Mouse (Mus musculus) urinary bladder, postnatal 36 days (tissue): ENCODE results near the gene Tssk6.

Experiments used
- DNase-seq, 2 experiments: peaks; one replicate each; pipeline ENCODE4 v3.0.0; 2022; ENCODE audit warnings: low spot score in 2 of 2, mixed read lengths in 1 of 2

The Tssk6 gene

GRCm38 (mm10) chr8:69902163-69903062 is at the start of gene Tssk6, which contains the start of the genes Ndufa13 and Yjefn3:
Gene Tssk6, plus strand, starts transcription at chr8:69902184.
Gene Ndufa13, minus strand, starts transcription at chr8:69902558.
Gene Yjefn3, minus strand, starts transcription at chr8:69902712.
- DNase-seq = peak; percentile 32 to 37

DNA sequence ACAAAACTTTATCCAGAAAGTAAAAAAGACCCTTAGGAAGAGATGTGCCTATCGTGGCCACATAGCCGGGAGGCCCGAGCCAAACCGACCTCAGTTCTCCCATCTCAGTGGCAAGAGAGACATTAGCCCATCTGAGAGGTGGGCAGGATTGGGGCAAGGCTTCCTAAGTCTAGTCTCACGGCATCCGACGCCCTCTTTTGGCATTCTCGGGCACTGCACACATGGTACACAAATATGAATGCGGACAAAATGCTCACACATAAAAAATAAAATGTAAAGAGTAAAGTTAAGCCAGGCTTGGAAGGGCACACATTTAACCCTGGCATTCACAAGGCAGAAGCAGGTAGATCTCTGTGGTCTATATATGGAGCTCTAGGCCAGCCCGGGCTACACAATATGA is 48.1 kb upstream of the Tssk6 start:
- no peak for DNase-seq

DNA sequence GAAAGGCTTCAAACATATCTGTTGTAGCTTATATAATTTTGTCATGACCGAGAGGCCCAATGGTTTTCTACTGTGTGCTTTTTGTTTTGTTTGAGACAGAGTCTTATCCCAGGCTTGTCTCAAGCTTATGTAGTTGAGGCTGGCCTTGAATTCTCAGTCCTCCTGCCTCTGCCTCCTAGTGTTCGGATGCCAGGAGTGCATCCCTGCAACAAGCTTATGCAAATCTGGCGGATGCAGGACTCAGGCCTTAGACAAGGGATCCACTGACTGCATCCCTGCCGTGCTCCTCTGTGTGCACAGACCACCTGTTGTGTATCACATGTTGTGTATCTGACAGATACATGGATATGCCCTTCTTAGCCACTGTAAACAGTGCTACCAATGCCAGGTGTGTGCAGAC is 41.2 kb upstream of the Tssk6 start:
- DNase-seq = no peak

DNA sequence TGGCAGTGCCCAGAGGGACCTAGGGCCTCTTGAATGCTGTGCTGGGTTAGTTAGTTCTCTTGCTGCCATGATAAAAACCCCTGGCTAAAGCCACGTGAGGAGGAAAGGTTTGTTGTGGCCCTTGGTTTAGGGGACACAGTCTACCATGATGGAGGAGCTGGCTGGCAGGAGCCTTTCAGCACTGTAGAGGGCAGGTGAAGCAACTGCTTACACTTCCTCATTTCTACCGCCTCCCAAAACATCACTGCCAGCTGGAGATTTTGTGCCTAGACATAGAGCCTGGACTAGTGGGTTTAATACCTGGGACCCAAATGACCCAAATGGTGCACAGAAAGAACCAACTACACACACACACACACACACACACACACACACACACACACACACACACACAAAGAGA is 40.7 kb upstream of the Tssk6 start:
- DNase-seq = no peak

DNA sequence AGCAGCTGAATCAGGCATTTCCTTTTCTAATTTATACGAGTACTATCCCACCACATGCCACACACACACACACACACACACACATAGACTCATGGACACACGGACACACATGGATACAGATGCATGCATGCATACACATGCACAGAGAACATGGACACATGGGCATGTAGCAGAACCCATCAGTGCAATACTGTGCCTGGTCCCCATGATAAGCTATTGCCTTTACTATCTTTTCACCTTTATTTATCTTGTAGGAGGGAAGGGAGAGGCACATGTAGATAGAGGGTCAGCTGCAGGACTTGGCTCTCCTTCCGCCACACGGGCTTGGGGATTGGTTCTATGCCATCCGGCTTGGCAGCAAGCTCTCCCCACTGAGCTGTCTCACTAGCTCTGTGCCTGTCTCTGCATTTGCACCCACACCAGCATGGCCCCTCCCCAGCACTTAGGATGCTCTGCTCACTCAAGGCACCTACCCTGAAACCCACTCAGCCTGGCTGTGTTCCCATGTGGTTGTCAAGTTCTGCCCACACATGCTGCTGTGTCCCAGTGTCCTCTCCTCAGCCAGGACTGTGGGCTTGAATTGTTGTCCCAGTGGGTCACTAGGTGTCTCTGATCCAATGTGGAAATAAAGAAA is 38.5 kb upstream of the Tssk6 start:
- DNase-seq = no peak

DNA sequence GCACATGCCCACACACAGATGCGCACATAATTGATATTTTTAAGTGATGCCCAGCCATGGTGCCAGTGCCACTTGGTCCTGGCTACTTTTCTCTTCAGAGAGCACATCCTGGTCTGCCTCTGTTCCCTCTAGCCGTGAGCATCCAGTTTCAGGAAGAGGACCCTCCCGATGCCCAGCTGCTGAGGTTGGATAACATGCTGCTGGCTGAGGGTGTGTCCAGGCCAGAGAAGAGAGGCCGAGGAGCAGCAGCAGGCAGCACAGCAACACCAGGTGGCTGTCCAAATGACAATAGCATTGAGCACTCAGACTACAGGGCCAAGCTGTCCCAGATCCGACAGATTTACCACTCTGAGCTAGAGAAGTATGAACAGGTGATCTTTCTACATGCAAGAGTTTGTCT is 37.8 kb upstream of the Tssk6 start:
- DNase-seq = no peak

GRCm38 (mm10) chr8:69867696-69868326 is 34.2 kb upstream of the Tssk6 start:
- no peak for DNase-seq

DNA sequence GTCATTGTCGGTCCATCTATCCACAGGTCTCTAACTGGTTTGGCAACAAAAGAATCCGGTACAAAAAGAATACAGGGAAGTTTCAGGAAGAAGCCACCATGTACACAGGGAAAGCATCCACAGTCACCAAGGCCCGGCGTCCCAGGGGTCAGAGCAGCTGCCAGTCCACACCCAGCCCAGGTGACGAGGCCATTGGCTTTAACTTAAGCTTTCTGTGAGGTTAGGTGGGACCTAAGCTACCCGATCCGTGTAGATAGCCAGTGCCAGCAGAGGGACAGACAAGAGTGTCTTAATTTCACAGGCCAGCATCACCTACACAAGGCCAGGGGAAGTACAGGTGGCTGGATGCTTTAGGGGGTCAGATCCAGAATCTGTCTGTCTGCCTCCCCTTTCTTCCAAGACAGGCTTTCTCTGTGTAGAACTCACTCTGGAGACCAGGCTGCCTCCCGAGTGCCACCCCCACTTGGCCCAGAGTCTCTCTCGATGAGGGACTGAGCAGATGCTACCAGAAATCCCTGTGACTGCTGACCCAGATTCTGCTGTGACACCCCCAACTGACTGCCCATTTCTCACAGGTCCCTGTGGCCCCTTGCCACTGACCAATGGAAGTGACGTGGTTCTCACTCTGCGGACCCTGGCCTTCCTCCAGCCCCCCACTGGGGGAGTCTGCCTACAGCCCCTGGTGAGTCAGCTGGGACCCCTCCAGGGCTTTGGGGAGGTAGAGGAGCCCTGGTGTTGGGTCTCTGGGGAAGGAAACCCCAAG is 31.8 kb upstream of the Tssk6 start:
- DNase-seq = no peak

- DNase-seq = no peak
These were observed 31.1 kb upstream of the Tssk6 start for GRCm38 (mm10) chr8:69870907-69871306.

DNA sequence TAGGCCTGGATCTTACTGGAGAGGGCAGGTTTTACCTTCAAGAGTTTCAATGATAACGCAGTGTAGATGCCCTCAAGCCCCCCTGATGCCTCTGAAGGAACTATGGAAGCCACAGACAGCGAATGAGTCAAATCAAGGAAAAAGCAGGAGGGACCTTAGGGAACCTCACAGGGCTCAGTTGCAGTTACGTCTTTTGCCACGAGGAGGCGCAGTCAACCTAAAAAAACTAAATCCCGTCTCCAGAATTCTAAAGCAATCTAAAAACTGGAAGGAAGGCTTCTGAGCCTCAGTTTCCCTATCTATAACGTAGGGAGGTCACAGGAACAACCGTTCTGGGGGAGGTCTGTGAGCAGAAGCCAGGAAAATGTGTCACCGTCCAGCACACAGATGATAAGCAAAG is 27.8 kb upstream of the Tssk6 start:
- DNase-seq = peak; percentile 58 to 62

GRCm38 (mm10) chr8:69874654-69875053 is 27.3 kb upstream of the Tssk6 start:
- no peak for DNase-seq

DNA sequence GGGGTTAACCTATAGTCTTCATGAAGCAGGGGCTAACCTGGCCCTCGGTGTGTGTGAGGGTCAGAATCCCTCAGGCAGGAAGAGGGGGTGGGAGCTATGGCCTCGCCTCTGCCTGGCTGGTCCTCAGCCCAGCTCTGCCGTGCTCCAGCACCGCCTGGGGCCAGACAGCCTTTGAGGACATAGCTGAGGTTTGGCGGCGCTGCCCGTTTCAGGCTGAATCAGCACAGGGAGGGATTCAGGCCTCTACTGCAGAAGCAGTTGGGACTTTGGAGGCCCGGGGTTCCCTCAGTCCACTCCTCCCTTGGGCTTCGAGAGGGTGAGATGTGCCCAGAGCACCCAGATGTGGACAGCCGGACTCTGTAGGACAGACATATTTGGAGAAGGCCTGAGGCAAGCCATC is 25.9 kb upstream of the Tssk6 start:
- DNase-seq = no peak

DNA sequence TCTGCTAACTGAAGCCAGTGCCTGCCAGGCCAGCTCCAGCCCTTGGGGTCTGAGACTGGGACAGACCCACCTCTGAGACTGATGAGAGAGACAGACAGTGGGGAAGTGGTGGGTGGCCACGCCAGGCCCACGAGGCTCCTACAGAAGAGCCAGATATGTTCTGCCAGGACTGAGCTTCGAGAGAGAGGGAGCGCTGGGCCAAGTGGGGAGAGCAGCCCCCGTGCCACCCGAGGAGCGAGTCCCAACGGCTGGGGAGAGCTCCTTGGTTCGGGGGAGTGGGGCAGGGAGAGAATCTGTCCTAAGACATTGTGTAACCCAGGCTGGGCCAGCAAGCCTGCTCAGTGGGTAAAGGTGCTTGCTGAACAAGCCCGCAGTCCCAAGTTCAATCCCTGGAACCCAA is 25.0 kb upstream of the Tssk6 start:
- DNase-seq = no peak

GRCm38 (mm10) chr8:69877396-69877795 is 24.6 kb upstream of the Tssk6 start:
- DNase-seq = no peak

DNA sequence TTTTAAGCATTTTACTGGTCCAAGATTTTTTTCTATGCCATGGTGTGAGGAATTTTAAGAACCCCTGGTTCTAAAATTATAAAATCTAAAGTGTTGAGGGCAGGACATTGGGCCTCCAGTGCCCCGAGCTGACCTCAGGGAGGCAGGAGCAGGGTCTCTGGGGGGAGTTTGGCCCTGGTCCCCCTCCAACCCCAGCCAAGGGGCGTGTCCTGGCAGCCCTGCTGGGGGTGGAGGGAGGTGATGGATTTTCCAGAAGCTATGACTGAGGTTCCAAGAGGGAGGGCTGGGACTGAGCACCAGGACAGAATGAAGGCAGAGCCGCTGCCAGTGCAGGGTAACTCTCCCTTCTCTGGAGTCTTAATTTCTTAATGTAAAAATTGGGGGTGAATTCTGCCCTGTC is 24.0 kb upstream of the Tssk6 start:
- no peak for DNase-seq

DNA sequence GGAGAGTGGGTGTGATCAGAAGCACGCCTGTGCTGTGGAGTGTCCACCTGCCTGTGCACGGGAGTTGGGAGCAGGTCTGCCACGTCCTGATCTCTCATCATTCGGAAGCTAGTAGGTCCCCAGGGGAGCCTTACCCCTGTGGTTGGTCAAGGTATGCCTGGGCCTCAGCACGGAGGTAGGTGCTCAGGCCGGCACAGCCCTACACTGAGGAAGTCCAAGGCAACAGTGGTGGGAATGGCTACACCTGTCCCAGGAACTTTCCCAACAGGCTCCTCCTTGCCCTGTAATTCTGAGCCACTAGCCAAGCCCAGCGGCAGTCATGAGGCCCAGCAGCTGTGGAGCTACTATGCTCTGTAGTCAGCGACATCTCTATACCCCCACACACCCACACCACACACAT is 22.3 kb upstream of the Tssk6 start:
- DNase-seq = no peak

GRCm38 (mm10) chr8:69880841-69881240 is 21.1 kb upstream of the Tssk6 start:
- no peak for DNase-seq

DNA sequence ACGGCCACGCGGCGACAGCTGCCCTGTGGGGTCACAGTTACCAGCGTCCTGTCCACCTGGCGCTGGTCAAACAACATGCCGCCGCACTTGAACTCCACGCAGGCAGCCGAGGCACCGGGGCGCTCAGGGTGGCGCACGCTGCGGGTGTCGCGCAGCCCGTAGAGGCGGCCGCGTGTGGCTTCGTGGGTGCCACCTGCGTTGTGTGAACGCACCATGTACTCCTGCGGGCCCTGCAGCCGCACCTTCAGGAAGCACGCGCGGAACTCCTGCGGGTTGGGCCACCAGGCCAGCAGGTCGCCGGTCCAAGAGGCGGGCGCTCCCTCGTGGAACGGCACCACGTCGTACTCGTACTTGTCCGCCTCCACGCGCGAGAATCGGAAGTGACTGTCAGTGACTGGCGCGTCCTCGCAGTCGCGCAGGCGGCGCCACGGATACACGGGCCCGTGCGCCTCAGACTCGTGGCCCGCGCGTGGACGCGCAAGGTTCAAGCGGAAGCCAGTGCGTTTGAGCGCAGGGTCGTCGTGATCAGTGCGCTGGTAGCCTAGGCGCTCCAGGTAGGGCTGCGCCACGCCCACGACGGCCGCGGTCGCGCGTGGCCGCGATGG is 20.6 kb upstream of the Tssk6 start:
- no peak for DNase-seq

GRCm38 (mm10) chr8:69882021-69882756 is 19.8 kb upstream of the Tssk6 start:
- DNase-seq = peak in 1 of 2 experiments; percentile 67

DNA sequence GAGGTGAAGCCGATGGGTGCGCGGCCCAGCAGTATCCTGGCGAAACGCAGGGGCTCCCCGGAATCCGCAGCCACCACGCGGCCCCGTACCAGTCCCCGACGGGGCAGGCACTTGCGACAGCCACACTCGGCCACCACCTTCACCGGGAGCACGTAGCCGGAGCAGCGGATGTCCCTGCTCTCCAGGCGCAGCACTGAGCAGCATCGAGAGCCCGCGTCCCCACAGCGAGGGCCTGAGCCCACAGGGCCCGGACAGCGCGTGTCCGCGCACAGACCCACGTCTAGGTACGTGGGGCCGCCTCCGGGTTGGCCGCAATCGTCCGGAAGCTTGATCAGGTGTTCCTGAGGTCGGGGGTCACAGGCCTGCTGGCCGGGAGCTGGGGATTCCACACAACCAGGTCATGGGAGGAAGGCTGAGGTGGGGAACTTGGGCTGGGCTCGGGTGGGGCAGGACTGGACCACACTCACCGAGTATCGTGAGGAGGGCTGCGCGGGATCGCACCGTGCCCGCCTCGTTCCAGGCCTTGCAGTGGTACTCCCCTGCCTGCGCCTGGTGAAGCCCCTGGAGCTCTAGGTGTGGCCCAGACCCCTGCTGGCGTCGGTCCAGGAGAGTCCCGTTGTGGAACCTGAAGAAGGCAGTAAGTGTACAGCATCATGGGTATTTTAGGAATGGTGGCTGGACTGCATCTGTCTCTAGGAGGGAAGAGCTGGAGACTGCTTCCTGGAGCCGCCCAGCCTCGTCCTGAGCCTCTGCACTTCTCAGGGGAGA is 19.0 kb upstream of the Tssk6 start:
- DNase-seq = no peak
